8 mouse cellular contexts compared by ENCODE assay signal in the genomic region with DNA sequence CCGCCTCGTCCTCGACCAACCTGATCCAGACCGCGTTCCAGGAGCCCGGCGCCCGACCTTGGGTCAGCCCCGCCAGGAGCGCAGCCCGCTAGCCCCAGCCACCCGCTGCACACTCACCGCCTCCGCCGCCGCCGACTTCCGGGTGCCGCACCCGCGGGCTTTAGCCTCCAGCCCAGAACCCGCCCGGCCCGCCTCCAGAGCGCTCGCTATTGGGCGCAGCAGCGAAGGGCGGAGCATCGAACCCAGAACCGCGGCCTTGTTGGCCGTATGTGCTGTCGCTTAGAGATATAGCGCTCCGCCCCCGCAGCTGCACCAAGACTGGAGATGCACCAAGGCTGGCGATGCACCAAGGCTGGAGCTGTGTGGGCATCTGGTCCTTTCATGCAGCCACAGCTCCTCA. TPM values are rescaled to one million over a fixed set of nuclear protein-coding genes. Genes with fewer than 3 reads are reported as not detected.
DNase-seq lines count a peak whose midpoint lies in the region; ATAC-seq and TF ChIP-seq lines count a peak whose summit lies in the region.

No protein-coding gene starts in this region.

- TF ChIP-seq CTCF in ES-Bruce4 (IDR thresholded peaks at IDR 0.05; ENCODE audit: low read depth, low read length) = no peak

- peak overlapping the region; percentile 82 for H3K4me2 ChIP-seq in forebrain, embryonic 13.5 days
- H3K4me2 ChIP-seq in neural tube, embryonic 15.5 days = peak overlapping the region; percentile 70

- no peaks in the 10 kb centered on the region for H3K36me3 ChIP-seq in ES-Bruce4 (ENCODE audit: control insufficient read depth, insufficient read depth, low read length, poor library complexity, severe bottlenecking)
- H3K36me3 ChIP-seq in forebrain, embryonic 13.5 days (ENCODE audit: poor library complexity, severe bottlenecking) = no peaks in the 10 kb centered on the region
- no peaks in the 10 kb centered on the region for H3K36me3 ChIP-seq in neural tube, embryonic 15.5 days

- no peaks in the 10 kb centered on the region for H3K9me3 ChIP-seq in ES-Bruce4 (replicated peaks; ENCODE audit: control insufficient read depth, insufficient read depth, low read length, poor library complexity, severe bottlenecking)
- no peaks in the 10 kb centered on the region for H3K9me3 ChIP-seq in forebrain, embryonic 13.5 days (replicated peaks)
- H3K9me3 ChIP-seq in neural tube, embryonic 15.5 days (replicated peaks) = no peaks in the 10 kb centered on the region

- H3K9ac ChIP-seq in ES-Bruce4 (ENCODE audit: low read depth, poor library complexity, severe bottlenecking) = peak overlapping the region; percentile 58; the same call in 1 of the 2 replicates
- peak overlapping the region; percentile 67 for H3K9ac ChIP-seq in forebrain, embryonic 13.5 days
- H3K9ac ChIP-seq in neural tube, embryonic 15.5 days (replicated peaks) = peak overlapping the region; percentile 63

- H3K27me3 ChIP-seq in ES-Bruce4 (ENCODE audit: control insufficient read depth, insufficient read depth, low read length, poor library complexity, severe bottlenecking) = no peaks in the 10 kb centered on the region
- no peaks in the 10 kb centered on the region for H3K27me3 ChIP-seq in forebrain, embryonic 13.5 days
- H3K27me3 ChIP-seq in neural tube, embryonic 15.5 days (replicated peaks) = no peaks in the 10 kb centered on the region

- intact Hi-C loops in heart, postnatal 14 days (cut with DNase I) = loop anchor here (2.0 kb wide), 1 partner anchor 275 kb away; no protein-coding TSS in a partner anchor

- TF ChIP-seq POLR2A in ES-Bruce4 (IDR thresholded peaks at IDR 0.05; ENCODE audit: insufficient read depth, low read length) = no peak

- H3K27ac ChIP-seq in ES-Bruce4 (ENCODE audit: insufficient read depth, low read length) = no peak overlapping the region
- peak overlapping the region; percentile 74 for H3K27ac ChIP-seq in forebrain, embryonic 13.5 days
- peak overlapping the region; percentile 85 for H3K27ac ChIP-seq in neural tube, embryonic 15.5 days (replicated peaks)

- H3K4me1 ChIP-seq in ES-Bruce4 (ENCODE audit: control insufficient read depth, insufficient read depth, low read length) = no peaks in the 10 kb centered on the region
- H3K4me1 ChIP-seq in forebrain, embryonic 13.5 days = peaks cover 48% of the 10 kb centered on the region
- peaks cover 64% of the 10 kb centered on the region for H3K4me1 ChIP-seq in neural tube, embryonic 15.5 days

- DNase-seq in heart, postnatal 14 days = peak; percentile 97
- peak; percentile 98 for DNase-seq in layer of hippocampus, adult 11-12 months (ENCODE audit: low spot score)
- peak; percentile 97 for DNase-seq in lung, adult 18-20 months
- DNase-seq in testis, postnatal 14 days (ENCODE audit: low spot score) = peak; percentile 95

- under 1% methylated on average over 38 of the region's 38 CpGs for WGBS in forebrain, embryonic 13.5 days
- 0% methylated on average over 38 of the region's 38 CpGs for WGBS in neural tube, embryonic 15.5 days

- no peak for TF ChIP-seq EP300 in ES-Bruce4 (IDR thresholded peaks at IDR 0.05; ENCODE audit: insufficient read depth, low read depth, low read length)

- ATAC-seq in cerebellum, adult (ENCODE audit: insufficient number of reproducible peaks, low FRiP score, low TSS enrichment) = peak; percentile 80
- peak; percentile 95 for ATAC-seq in forebrain, embryonic 13.5 days
- ATAC-seq in neural tube, embryonic 15.5 days (ENCODE audit: low FRiP score) = peak; percentile 91

- H3K4me3 ChIP-seq in ES-Bruce4 (ENCODE audit: low read depth, low read length) = peak overlapping the region; percentile 81
- peak overlapping the region; percentile 53 for H3K4me3 ChIP-seq in forebrain, embryonic 13.5 days
- peak overlapping the region; percentile 60 for H3K4me3 ChIP-seq in neural tube, embryonic 15.5 days (replicated peaks)

RNA-seq across cellular contexts. Expression of gene Tango2, which starts 4.1 kb away (rescaled TPM):
- polyA plus RNA-seq in ES-Bruce4 (2011; ENCODE audit: insufficient read depth, insufficient read length, low read depth, missing spikeins) = 19.3 and 21.3 TPM in 2 replicates
- 59.2 and 63.2 TPM in 2 replicates for polyA plus RNA-seq in forebrain, embryonic 13.5 days (2015; fragmentation: Nextera tagmentation; extraction: Ambion mirVana)
- total RNA-seq in heart, postnatal 14 days (2021) = 10 to 100 TPM; 91.6 to 98.4 TPM
- polyA plus RNA-seq in neural tube, embryonic 15.5 days (2015; fragmentation: Nextera tagmentation; extraction: Ambion mirVana) = 98.7 and 115 TPM in 2 replicates

RNA-seq across cellular contexts. Expression of gene Arvcf, which starts 4.2 kb away (rescaled TPM):
- 26.3 and 38.1 TPM in 2 replicates for polyA plus RNA-seq in ES-Bruce4 (2011; ENCODE audit: insufficient read depth, insufficient read length, low read depth, missing spikeins)
- polyA plus RNA-seq in forebrain, embryonic 13.5 days (2015; fragmentation: Nextera tagmentation; extraction: Ambion mirVana) = 77.2 and 95.0 TPM in 2 replicates
- total RNA-seq in heart, postnatal 14 days (2021) = 10 to 100 TPM; 17.9 to 21.6 TPM
- 71.2 and 72.5 TPM in 2 replicates for polyA plus RNA-seq in neural tube, embryonic 15.5 days (2015; fragmentation: Nextera tagmentation; extraction: Ambion mirVana)

RNA-seq across cellular contexts. Expression of gene Dgcr8, which starts 54.7 kb away (rescaled TPM):
- polyA plus RNA-seq in ES-Bruce4 (2011; ENCODE audit: insufficient read depth, insufficient read length, low read depth, missing spikeins) = 75.8 and 82.7 TPM in 2 replicates
- polyA plus RNA-seq in forebrain, embryonic 13.5 days (2015; fragmentation: Nextera tagmentation; extraction: Ambion mirVana) = 37.7 and 44.0 TPM in 2 replicates
- total RNA-seq in heart, postnatal 14 days (2021) = 10 to 100 TPM; 19.2 to 21.9 TPM
- 28.0 and 30.0 TPM in 2 replicates for polyA plus RNA-seq in neural tube, embryonic 15.5 days (2015; fragmentation: Nextera tagmentation; extraction: Ambion mirVana)
